ENCODE assay signal across 26 mouse cellular contexts in genomic region chr7:139951991-139952633, GRCm38 (mm10). TPM values are rescaled to one million over a fixed set of nuclear protein-coding genes. Genes with fewer than 3 reads are reported as not detected.
DNase-seq lines count a peak whose midpoint lies in the region; ATAC-seq and TF ChIP-seq lines count a peak whose summit lies in the region.
"Had no signal": no experiment of that assay in that cellular context is flagged by ENCODE, and none has a peak within 500 bp of the region (broad histone marks: within the 10 kb centered on the region; RNA-seq: fewer than 3 reads in every experiment).

No protein-coding gene starts in this region.

- intact Hi-C loops in heart, adult 2 months (cut with DNase I) = no loop called here
- intact Hi-C loops in left cerebral cortex, postnatal 25 days (cut with DNase I) = no loop called here

- peaks cover 3% of the 10 kb centered on the region; the same call in 1 of the 2 replicates for H3K4me1 ChIP-seq in heart, postnatal 0 days (ENCODE audit: control insufficient read depth, insufficient read depth)
- peaks cover 1% of the 10 kb centered on the region; the same call in 1 of the 2 replicates for H3K4me1 ChIP-seq in heart, adult 2 months (ENCODE audit: control insufficient read depth, insufficient read depth, low read length)
- peaks cover 5 to 63% of the 10 kb centered on the region in 2 experiments; a peak in 3 of 4 replicates for H3K4me1 ChIP-seq in CH12.LX (ENCODE audit: control insufficient read depth in 1 of 2, insufficient read depth in 2 of 2)
- H3K4me1 ChIP-seq: embryonic facial prominence, embryonic 12.5 days; stomach, embryonic 15.5 days had no signal

- no peak for TF ChIP-seq CTCF in heart, postnatal 0 days (IDR thresholded peaks at IDR 0.05; ENCODE audit: low read depth)
- TF ChIP-seq CTCF in heart, adult 2 months (IDR thresholded peaks at IDR 0.05) = no peak
- no peak for TF ChIP-seq CTCF in CH12.LX (conservative IDR thresholded peaks at IDR 0.05 in 1 of 2, IDR thresholded peaks at IDR 0.05 in 1 of 2; ENCODE audit: low read depth in 2 of 2, low read length in 2 of 2)

- 69% methylated on average over 6 of the region's 6 CpGs for WGBS in heart, postnatal 0 days
- WGBS in heart, adult 2 months = 88% methylated on average over 6 of the region's 6 CpGs

- no peak for TF ChIP-seq RAD21 in CH12.LX (IDR thresholded peaks at IDR 0.05; ENCODE audit: low read depth, low read length)

- DNase-seq in heart, postnatal 0 days (ENCODE audit: low spot score) = peak; percentile 24
- no peak for DNase-seq in heart, adult 2 months
- DNase-seq in CD4-positive helper T cell, adult 2 months (ENCODE audit: low read depth, low spot score) = peak; percentile 35
- no peak for DNase-seq in CH12.LX (ENCODE audit: extremely low read depth)
- DNase-seq in embryo, embryonic 9.5 days (ENCODE audit: extremely low spot score) = peak; percentile 42
- DNase-seq in adipocyte (ENCODE audit: low spot score) = no peak
- DNase-seq in left cerebral cortex, postnatal 25 days (ENCODE audit: low spot score in 2 of 2) = no peak
- DNase-seq: cerebellum, adult 11 months; cerebellum, postnatal 14 days; forebrain, postnatal 0 days; gastrocnemius, postnatal 10 days; heart, postnatal 4 days; kidney, adult 8-10 months; kidney, postnatal 25 days; layer of hippocampus, adult 9-11 months; lung, adult 18-20 months; lung, postnatal 4 days; right cerebral cortex, adult 18-20 months; thymus, postnatal 14 days had no signal

- TF ChIP-seq EP300 in heart, postnatal 0 days (IDR thresholded peaks at IDR 0.05; ENCODE audit: low read depth) = no peak
- TF ChIP-seq EP300 in heart, adult 2 months (IDR thresholded peaks at IDR 0.05; ENCODE audit: insufficient read depth, low read depth, low read length) = no peak
- no peak for TF ChIP-seq EP300 in CH12.LX (IDR thresholded peaks at IDR 0.05; ENCODE audit: low read length)

- no peak for TF ChIP-seq POLR2A in heart, adult 2 months (IDR thresholded peaks at IDR 0.05; ENCODE audit: insufficient read depth, low read depth, low read length)
- no peak for TF ChIP-seq POLR2A in CH12.LX (IDR thresholded peaks at IDR 0.05; ENCODE audit: low read depth, low read length)

- H3K27me3 ChIP-seq in heart, postnatal 0 days (ENCODE audit: control insufficient read depth, insufficient read depth, low read length) = peaks cover 13% of the 10 kb centered on the region
- H3K27me3 ChIP-seq in heart, adult 2 months (ENCODE audit: control insufficient read depth, insufficient read depth, low read length) = no peaks in the 10 kb centered on the region
- H3K27me3 ChIP-seq in CH12.LX (replicated peaks) = no peaks in the 10 kb centered on the region

- H3K36me3 ChIP-seq in heart, postnatal 0 days (replicated peaks; ENCODE audit: control insufficient read depth, insufficient read depth, low read length) = no peaks in the 10 kb centered on the region
- H3K36me3 ChIP-seq in heart, adult 2 months (ENCODE audit: control insufficient read depth, insufficient read depth, low read length) = no peaks in the 10 kb centered on the region
- H3K36me3 ChIP-seq in CH12.LX (replicated peaks in 1 of 2; ENCODE audit: control insufficient read depth in 1 of 2, insufficient read depth in 1 of 2, low read length in 1 of 2) = peaks cover 18 to 45% of the 10 kb centered on the region in 2 experiments
- H3K36me3 ChIP-seq: embryonic facial prominence, embryonic 12.5 days; limb, embryonic 13.5 days; midbrain, embryonic 12.5 days; stomach, embryonic 15.5 days had no signal

- H3K79me2 ChIP-seq in heart, adult 2 months (replicated peaks; ENCODE audit: control insufficient read depth, insufficient read depth, low read length) = no peaks in the 10 kb centered on the region
- peaks cover 8% of the 10 kb centered on the region for H3K79me2 ChIP-seq in CH12.LX (replicated peaks; ENCODE audit: control insufficient read depth, extremely low read depth, insufficient read depth, poor library complexity, severe bottlenecking)

- dilution Hi-C loops in CH12.LX (cut with MboI; ENCODE audit: extremely low pct_ligation_motif_present, extremely low pct_unique_long_range_greater_than_20kb, low sequenced_read_pairs) = no loop called here

- H3K9me3 ChIP-seq in heart, postnatal 0 days (replicated peaks; ENCODE audit: control insufficient read depth, low read length) = no peaks in the 10 kb centered on the region
- H3K9me3 ChIP-seq in CH12.LX (replicated peaks; ENCODE audit: low read length) = no peaks in the 10 kb centered on the region
- H3K9me3 ChIP-seq: embryonic facial prominence, embryonic 12.5 days; limb, embryonic 13.5 days; midbrain, embryonic 12.5 days; stomach, embryonic 15.5 days had no signal

- H3K4me3 ChIP-seq in heart, postnatal 0 days (ENCODE audit: low read depth, low read length) = no peak overlapping the region
- H3K4me3 ChIP-seq in heart, adult 2 months = no peak overlapping the region
- peak overlapping the region; percentile 65 to 73 (median 66) for H3K4me3 ChIP-seq in CH12.LX (replicated peaks in 1 of 3; ENCODE audit: low read depth in 2 of 3, low read length in 2 of 3, poor library complexity in 1 of 3)
- H3K4me3 ChIP-seq: midbrain, embryonic 12.5 days had no signal

- no peak overlapping the region for H3K27ac ChIP-seq in heart, postnatal 0 days (ENCODE audit: low read depth)
- no peak overlapping the region for H3K27ac ChIP-seq in heart, adult 2 months
- no peak overlapping the region for H3K27ac ChIP-seq in CH12.LX (ENCODE audit: insufficient read depth, low read depth)
- H3K27ac ChIP-seq: embryonic facial prominence, embryonic 12.5 days; limb, embryonic 13.5 days; midbrain, embryonic 12.5 days; stomach, embryonic 15.5 days had no signal

- no peak for ATAC-seq in heart, postnatal 0 days (ENCODE audit: insufficient read depth, low read depth)
- ATAC-seq: forebrain, postnatal 0 days had no signal

- H3K4me2 ChIP-seq in heart, postnatal 0 days (ENCODE audit: low read depth, low read length) = no peak overlapping the region
- peak overlapping the region; percentile 92 for H3K4me2 ChIP-seq in CH12.LX (ENCODE audit: insufficient read depth, low read depth, poor library complexity, severe bottlenecking)
- H3K4me2 ChIP-seq: midbrain, embryonic 12.5 days had no signal

- in situ Hi-C loops in CH12.LX (cut with MboI; ENCODE audit: low pct_ligation_motif_present, low pct_unique_long_range_greater_than_20kb, low sequenced_read_pairs) = no loop called here

- no peak overlapping the region for H3K9ac ChIP-seq in heart, postnatal 0 days (replicated peaks; ENCODE audit: low read depth, low read length)
- no peak overlapping the region for H3K9ac ChIP-seq in heart, adult 2 months (ENCODE audit: low read depth, low read length)
- H3K9ac ChIP-seq in CH12.LX (ENCODE audit: insufficient read depth, low read depth) = peak overlapping the region; percentile 83; the same call in 1 of the 2 replicates
- H3K9ac ChIP-seq: embryonic facial prominence, embryonic 12.5 days; forebrain, postnatal 0 days; limb, embryonic 13.5 days; midbrain, embryonic 12.5 days; stomach, embryonic 15.5 days had no signal

TF ChIP-seq in CH12.LX, 34 proteins besides CTCF, POLR2A, EP300 and RAD21:
- TF ChIP-seq ZNF384 (IDR thresholded peaks at IDR 0.05; ENCODE audit: low read depth, low read length) = no peak
- TF ChIP-seq MYC (IDR thresholded peaks at IDR 0.05; ENCODE audit: low read depth, low read length) = no peak
- no peak for TF ChIP-seq USF2 (conservative IDR thresholded peaks at IDR 0.05; ENCODE audit: low read depth, low read length)
- no peak for TF ChIP-seq NELFE (IDR thresholded peaks at IDR 0.05; ENCODE audit: low read depth, low read length)
- no peak for TF ChIP-seq USF1 (IDR thresholded peaks at IDR 0.05; ENCODE audit: low read depth, low read length)
- no peak for TF ChIP-seq GABPA (IDR thresholded peaks at IDR 0.05; ENCODE audit: insufficient replicate concordance, low read depth, low read length)
- no peak for TF ChIP-seq CHD1 (IDR thresholded peaks at IDR 0.05; ENCODE audit: low read depth, low read length)
- no peak for TF ChIP-seq MAX (IDR thresholded peaks at IDR 0.05; ENCODE audit: low read length)

RNA-seq across cellular contexts. Expression of gene Utf1, which starts 8.5 kb away (rescaled TPM):
- not detected in 2 replicates for total RNA-seq in heart, postnatal 0 days (2014; rRNA removed; ENCODE audit: low replicate concordance)
- polyA plus RNA-seq in heart, postnatal 0 days (2015; fragmentation: Nextera tagmentation; extraction: Ambion mirVana) = not detected in 2 replicates
- not detected for total RNA-seq in heart, adult 2 months (2021)
- polyA plus RNA-seq in heart, adult 2 months (2012; rRNA removed) = not detected in 2 replicates
- not detected in 2 replicates for total RNA-seq in CH12.LX (2012; rRNA removed)
- total RNA-seq in CH12.LX (2014; rRNA removed) = not detected in 2 replicates
- not detected in 2 replicates for polyA plus RNA-seq in CH12.LX (2012; ENCODE audit: insufficient read length, low read depth)
- not detected for total RNA-seq in left cerebral cortex, postnatal 25 days (2021)
- total RNA-seq: adrenal gland, adult 18-20 months; forebrain, postnatal 0 days; gastrocnemius, postnatal 10 days; heart, postnatal 4 days; neutrophil, adult 5-6 weeks had no signal
- polyA plus RNA-seq: brain, embryonic 14.5 days; forebrain, postnatal 0 days; midbrain, embryonic 12.5 days had no signal

RNA-seq across cellular contexts. Expression of gene 6430531B16Rik, which starts 26.4 kb away (rescaled TPM):
- not detected in 2 replicates for total RNA-seq in heart, postnatal 0 days (2014; rRNA removed; ENCODE audit: low replicate concordance)
- polyA plus RNA-seq in heart, postnatal 0 days (2015; fragmentation: Nextera tagmentation; extraction: Ambion mirVana) = 0.23 TPM in 1 of 2 replicates, not detected in the other
- not detected for total RNA-seq in heart, adult 2 months (2021)
- 0.25 TPM in 1 of 2 replicates, not detected in the other for polyA plus RNA-seq in heart, adult 2 months (2012; rRNA removed)
- 0.13 and 0.38 TPM in 2 replicates for total RNA-seq in CH12.LX (2012; rRNA removed)
- not detected in 2 replicates for total RNA-seq in CH12.LX (2014; rRNA removed)
- polyA plus RNA-seq in CH12.LX (2012; ENCODE audit: insufficient read length, low read depth) = 0.21 and 0.33 TPM in 2 replicates
- 1 to 10 TPM in 1 of 2 experiments, under 1 TPM in 1; 0.96 to 1.1 TPM for total RNA-seq in left cerebral cortex, postnatal 25 days (2021)
- total RNA-seq: adrenal gland, adult 18-20 months; gastrocnemius, postnatal 10 days; heart, postnatal 4 days had no signal

RNA-seq across cellular contexts. Expression of gene Adam8, which starts 40.2 kb away (rescaled TPM):
- 5.4 and 83.4 TPM in 2 replicates for total RNA-seq in heart, postnatal 0 days (2014; rRNA removed; ENCODE audit: low replicate concordance)
- polyA plus RNA-seq in heart, postnatal 0 days (2015; fragmentation: Nextera tagmentation; extraction: Ambion mirVana) = 0.31 and 1.2 TPM in 2 replicates
- total RNA-seq in heart, adult 2 months (2021) = under 1 TPM; 0.26 to 0.73 TPM
- polyA plus RNA-seq in heart, adult 2 months (2012; rRNA removed) = 2.3 and 9.1 TPM in 2 replicates
- total RNA-seq in CH12.LX (2012; rRNA removed) (61.4 and 63.7 TPM in 2 replicates), CH12.LX (2014; rRNA removed) (46.5 and 51.0 TPM in 2 replicates)
- polyA plus RNA-seq in CH12.LX (2012; ENCODE audit: insufficient read length, low read depth) = 43.7 and 46.3 TPM in 2 replicates
- total RNA-seq in left cerebral cortex, postnatal 25 days (2021) = 1 to 10 TPM; 2.6 to 2.7 TPM

RNA-seq across cellular contexts. Expression of gene Kndc1, which starts 57.6 kb away (rescaled TPM):
- 0.23 TPM in 1 of 2 replicates, not detected in the other for total RNA-seq in heart, postnatal 0 days (2014; rRNA removed; ENCODE audit: low replicate concordance)
- polyA plus RNA-seq in heart, postnatal 0 days (2015; fragmentation: Nextera tagmentation; extraction: Ambion mirVana) = 0.08 TPM in 1 of 2 replicates, not detected in the other
- total RNA-seq in heart, adult 2 months (2021) = not detected
- 0.47 TPM in 1 of 2 replicates, not detected in the other for polyA plus RNA-seq in heart, adult 2 months (2012; rRNA removed)
- total RNA-seq in CH12.LX (2012; rRNA removed) (2.7 and 4.0 TPM in 2 replicates), CH12.LX (2014; rRNA removed) (2.0 and 2.3 TPM in 2 replicates)
- polyA plus RNA-seq in CH12.LX (2012; ENCODE audit: insufficient read length, low read depth) = 4.6 and 5.0 TPM in 2 replicates
- total RNA-seq in left cerebral cortex, postnatal 25 days (2021) = 10 to 100 TPM; 54.4 to 58.6 TPM
- total RNA-seq: neutrophil, adult 5-6 weeks had no signal

Comparison
In these comparisons a context has a peak if more than half of its experiments do, and no peak if none do; other contexts are left out.
1. DNase-seq: peak in heart, postnatal 0 days (single experiment), CD4-positive helper T cell, adult 2 months (single experiment) and embryo, embryonic 9.5 days (single experiment); none in heart, adult 2 months (0 of 2), CH12.LX (single experiment), adipocyte (single experiment) and left cerebral cortex, postnatal 25 days (0 of 2).
2. H3K4me3 ChIP-seq: peak in CH12.LX (3 of 3); none in heart, postnatal 0 days (single experiment) and heart, adult 2 months (single experiment).